Mouse (Mus musculus) MEL (cell line): ENCODE data around the gene Fads1. TPM values are rescaled to one million over a fixed set of nuclear protein-coding genes. Genes with fewer than 3 reads are reported as not detected.

Experiments
- DNase-seq: peaks from one replicate; pipeline ENCODE4 v3.0.0; 2011; ENCODE audit warnings: low read depth, low spot score
- H3K27ac ChIP-seq: 2 replicates; pipeline ENCODE4 v1.5.1; 2012; ENCODE audit warnings: low read depth, mild to moderate bottlenecking, control low read depth, low read length, moderate library complexity; ENCODE audit not compliant: control insufficient read depth
- H3K27me3 ChIP-seq, 2 experiments: fragments of 150-350 bp in 1 of 2; sonication (generic) in 1 of 2; 2 replicates each; pipeline ENCODE4 v1.6.1; 2012; ENCODE audit warnings: low read length in 2 of 2, mild to moderate bottlenecking in 2 of 2, improper control_type of control experiment in 1 of 2, moderate library complexity in 1 of 2; ENCODE audit not compliant: insufficient read depth in 2 of 2, control insufficient read depth in 1 of 2
- H3K36me3 ChIP-seq, 2 experiments: 2 replicates each; pipeline ENCODE4 v1.6.1; 2012 to 2014; ENCODE audit warnings: low read length in 2 of 2, improper control_type of control experiment in 1 of 2, inconsistent platforms in 1 of 2, mild to moderate bottlenecking in 1 of 2; ENCODE audit not compliant: insufficient read depth in 2 of 2, control insufficient read depth in 1 of 2
- H3K4me1 ChIP-seq, 2 experiments: fragments of 150-350 bp in 1 of 2; sonication (generic) in 1 of 2; 2 replicates each; pipeline ENCODE4 v1.6.1; 2012; ENCODE audit warnings: low read length in 2 of 2, improper control_type of control experiment in 1 of 2, mild to moderate bottlenecking in 1 of 2; ENCODE audit not compliant: insufficient read depth in 2 of 2, control insufficient read depth in 1 of 2
- H3K4me3 ChIP-seq, 2 experiments: fragments of 150-350 bp in 1 of 2; sonication (generic) in 1 of 2; 2 replicates each; pipeline ENCODE4 v1.5.1; 2012; ENCODE audit warnings: low read depth in 2 of 2, low read length in 2 of 2, mild to moderate bottlenecking in 2 of 2, moderate library complexity in 2 of 2, control low read depth in 1 of 2, improper control_type of control experiment in 1 of 2; ENCODE audit not compliant: control insufficient read depth in 1 of 2, insufficient read depth in 1 of 2
- H3K79me2 ChIP-seq: 2 replicates; pipeline ENCODE4 v1.6.1; 2012; ENCODE audit warnings: mild to moderate bottlenecking, low read length, moderate library complexity; ENCODE audit not compliant: control insufficient read depth, poor library complexity, insufficient read depth
- H3K9ac ChIP-seq: 2 replicates; pipeline ENCODE4 v1.6.1; 2012; ENCODE audit warnings: low read depth, mild to moderate bottlenecking, control low read depth, low read length, moderate library complexity; ENCODE audit not compliant: control insufficient read depth, poor library complexity, severe bottlenecking
- H3K9me3 ChIP-seq: fragments of 150-350 bp; sonication (generic); replicated peaks from 2 replicates; pipeline ENCODE4 v1.6.1; 2012; ENCODE audit warnings: mild to moderate bottlenecking, low read length, improper control_type of control experiment, moderate library complexity; ENCODE audit not compliant: insufficient read depth
- BHLHE40 ChIP-seq: IDR thresholded peaks from 2 replicates; pipeline ENCODE4 v1.6.1; 2012; ENCODE audit warnings: low read depth, mild to moderate bottlenecking, inconsistent platforms, low read length, improper control_type of control experiment, borderline replicate concordance
- CTCF ChIP-seq, 3 experiments: IDR thresholded peaks in 2 of 3; conservative IDR thresholded peaks in 1 of 3; 2 replicates each; pipeline ENCODE4 v1.5.1; 2011 to 2012; ENCODE audit warnings: low read length in 3 of 3, low read depth in 2 of 3, mild to moderate bottlenecking in 2 of 3, improper control_type of control experiment in 1 of 3, inconsistent platforms in 1 of 3, mixed read lengths in 1 of 3, moderate library complexity in 1 of 3; ENCODE audit not compliant: control insufficient read depth in 1 of 3, insufficient read depth in 1 of 3, poor library complexity in 1 of 3, severe bottlenecking in 1 of 3
- E2F4 ChIP-seq: IDR thresholded peaks from 2 replicates; pipeline ENCODE4 v1.6.1; 2011; ENCODE audit warnings: low read depth, low read length, improper control_type of control experiment, borderline replicate concordance
- ELF1 ChIP-seq: IDR thresholded peaks from 2 replicates; pipeline ENCODE4 v1.6.1; 2014; ENCODE audit warnings: low read depth, mild to moderate bottlenecking, inconsistent platforms, low read length, improper control_type of control experiment, moderate library complexity
- EP300 ChIP-seq, 2 experiments: IDR thresholded peaks; 2 replicates each; pipeline ENCODE4 v1.6.1; 2011; ENCODE audit warnings: improper control_type of control experiment in 2 of 2, low read length in 2 of 2, low read depth in 1 of 2, mild to moderate bottlenecking in 1 of 2
- ETS1 ChIP-seq: IDR thresholded peaks from 2 replicates; pipeline ENCODE4 v1.6.1; 2012; ENCODE audit warnings: low read depth, mild to moderate bottlenecking, inconsistent platforms, low read length, improper control_type of control experiment, moderate library complexity
- GABPA ChIP-seq: IDR thresholded peaks from 2 replicates; pipeline ENCODE4 v1.6.1; 2012; ENCODE audit warnings: low read depth, mild to moderate bottlenecking, inconsistent platforms, low read length, improper control_type of control experiment, moderate library complexity
- HCFC1 ChIP-seq: IDR thresholded peaks from 2 replicates; pipeline ENCODE4 v1.6.1; 2012; ENCODE audit warnings: low read depth, mild to moderate bottlenecking, inconsistent platforms, low read length, improper control_type of control experiment, moderate library complexity
- JUND ChIP-seq: IDR thresholded peaks from 2 replicates; pipeline ENCODE4 v1.6.1; 2011; ENCODE audit warnings: low read depth, mild to moderate bottlenecking, improper control_type of control experiment, low read length
- KAT2A ChIP-seq: conservative IDR thresholded peaks from 2 replicates; pipeline ENCODE4 v1.6.1; 2012; ENCODE audit warnings: low read depth, low read length, improper control_type of control experiment, inconsistent platforms
- MAX ChIP-seq: IDR thresholded peaks from 2 replicates; pipeline ENCODE4 v1.6.1; 2011; ENCODE audit warnings: low read length, improper control_type of control experiment
- MAZ ChIP-seq: IDR thresholded peaks from 2 replicates; pipeline ENCODE4 v1.6.1; 2012; ENCODE audit warnings: low read depth, mild to moderate bottlenecking, inconsistent platforms, low read length, improper control_type of control experiment
- MEF2A ChIP-seq: IDR thresholded peaks from 2 replicates; pipeline ENCODE4 v1.6.1; 2014; ENCODE audit warnings: low read depth, mild to moderate bottlenecking, inconsistent platforms, low read length, improper control_type of control experiment; ENCODE audit not compliant: poor library complexity, insufficient replicate concordance, severe bottlenecking; ENCODE audit errors: extremely low read depth
- MXI1 ChIP-seq: IDR thresholded peaks from 2 replicates; pipeline ENCODE4 v1.6.1; 2011; ENCODE audit warnings: mild to moderate bottlenecking, low read depth, low read length, improper control_type of control experiment
- MYC ChIP-seq: IDR thresholded peaks from 2 replicates; pipeline ENCODE4 v1.6.1; 2011; ENCODE audit warnings: low read depth, mild to moderate bottlenecking, low read length, improper control_type of control experiment, moderate library complexity
- NELFE ChIP-seq: IDR thresholded peaks from 2 replicates; pipeline ENCODE4 v1.6.1; 2011; ENCODE audit warnings: low read depth, low read length, improper control_type of control experiment
- NRF1 ChIP-seq: IDR thresholded peaks from 2 replicates; pipeline ENCODE4 v1.6.1; 2014; ENCODE audit warnings: low read depth, mild to moderate bottlenecking, inconsistent platforms, low read length, improper control_type of control experiment, moderate library complexity; ENCODE audit not compliant: poor library complexity, insufficient read depth, severe bottlenecking
- POLR2A ChIP-seq, 2 experiments: IDR thresholded peaks; 2 replicates each; pipeline ENCODE4 v1.6.1; 2011 to 2012; ENCODE audit warnings: low read length in 2 of 2, mild to moderate bottlenecking in 2 of 2, control low read depth in 1 of 2, improper control_type of control experiment in 1 of 2, low read depth in 1 of 2, moderate library complexity in 1 of 2; ENCODE audit not compliant: control insufficient read depth in 1 of 2, insufficient read depth in 1 of 2, poor library complexity in 1 of 2
- RAD21 ChIP-seq: IDR thresholded peaks from 2 replicates; pipeline ENCODE4 v1.6.1; 2011; ENCODE audit warnings: mild to moderate bottlenecking, low read depth, low read length, improper control_type of control experiment
- RCOR1 ChIP-seq: IDR thresholded peaks from 2 replicates; pipeline ENCODE4 v1.6.1; 2012; ENCODE audit warnings: low read depth, mild to moderate bottlenecking, inconsistent platforms, low read length, improper control_type of control experiment
- SIN3A ChIP-seq: IDR thresholded peaks from 2 replicates; pipeline ENCODE4 v1.6.1; 2012; ENCODE audit warnings: low read length, improper control_type of control experiment, inconsistent platforms
- SMC3 ChIP-seq: IDR thresholded peaks from 2 replicates; pipeline ENCODE4 v1.6.1; 2011; ENCODE audit warnings: low read depth, low read length, improper control_type of control experiment
- TAL1 ChIP-seq: IDR thresholded peaks from 2 replicates; pipeline ENCODE4 v1.6.1; 2012; ENCODE audit warnings: mild to moderate bottlenecking, inconsistent platforms, low read length, moderate library complexity, mixed read lengths
- TBP ChIP-seq: IDR thresholded peaks from 2 replicates; pipeline ENCODE4 v1.8.0; 2011; ENCODE audit warnings: low read depth, low read length, improper control_type of control experiment
- TCF12 ChIP-seq: IDR thresholded peaks from 2 replicates; pipeline ENCODE4 v1.6.1; 2014; ENCODE audit warnings: low read depth, mild to moderate bottlenecking, inconsistent platforms, low read length, improper control_type of control experiment, moderate library complexity
- USF2 ChIP-seq, 2 experiments: IDR thresholded peaks; 2 replicates each; pipeline ENCODE4 v1.6.1; 2011 to 2012; ENCODE audit warnings: improper control_type of control experiment in 2 of 2, low read length in 2 of 2, borderline replicate concordance in 1 of 2, inconsistent platforms in 1 of 2, low read depth in 1 of 2, mild to moderate bottlenecking in 1 of 2; ENCODE audit not compliant: insufficient read depth in 1 of 2
- ZKSCAN1 ChIP-seq: IDR thresholded peaks from 2 replicates; pipeline ENCODE4 v1.6.1; 2012; ENCODE audit warnings: low read depth, mild to moderate bottlenecking, inconsistent platforms, low read length, improper control_type of control experiment, moderate library complexity
- ZMIZ1 ChIP-seq: IDR thresholded peaks from 2 replicates; pipeline ENCODE4 v1.6.1; 2012; ENCODE audit warnings: low read depth, mild to moderate bottlenecking, inconsistent platforms, low read length, improper control_type of control experiment, moderate library complexity
- polyA plus RNA-seq, 2 experiments: library from polyadenylated mRNA; stranded (reverse) in 1 of 2; unstranded in 1 of 2; fragments of >175 nt in 1 of 2; fragments of >200 nt in 1 of 2; gene quantifications; 2 replicates each; pipeline versions ENCODE4 v1.2.1 to v1.2.4; 2012; ENCODE audit warnings: low replicate concordance in 2 of 2, low read depth in 1 of 2; ENCODE audit not compliant: insufficient read length in 2 of 2, insufficient read depth in 1 of 2, missing spikeins in 1 of 2
- total RNA-seq: library from RNA; depleted of rRNA; stranded (reverse); fragments of 300-350 nt; gene quantifications from 2 replicates; pipeline ENCODE4 v1.2.3, GENCODE M21; 2012

Fads1 gene
- total and polyA plus RNA-seq, 3 experiments: 36.7 to 69.7 TPM; not detected in 1

- H3K4me1 ChIP-seq: peaks cover 0 to 7% of the 10 kb centered on the region in 2 experiments; a peak in 1 of 4 replicates
- H3K27me3 ChIP-seq: no peaks in the 10 kb centered on the region
- H3K27ac ChIP-seq: no peak overlapping the region
Observed at GRCm38 (mm10) chr19:10238477-10238876, 55.8 kb downstream of the Fads1 start.

GRCm38 (mm10) chr19:10239419-10239818 lies 56.7 kb downstream of the Fads1 start:
- Histone ChIP-seq H3K4me1 (peaks cover 0 to 7% of the 10 kb centered on the region in 2 experiments; a peak in 1 of 4 replicates), H3K79me2 (no peaks in the 10 kb centered on the region; the same call in 1 of the 2 replicates), H3K36me3 (no peaks in the 10 kb centered on the region), H3K9me3 (no peaks in the 10 kb centered on the region), H3K4me3 (no peak overlapping the region), H3K27ac (no peak overlapping the region), H3K9ac (no peak overlapping the region), H3K27me3 (no peaks in the 10 kb centered on the region)
- no peak for TF ChIP-seq E2F4
- no peak for TF ChIP-seq HCFC1
- TF ChIP-seq MYC: no peak
- TF ChIP-seq ELF1: no peak
- TF ChIP-seq MAZ: no peak
- TF ChIP-seq TBP: no peak
- no peak for TF ChIP-seq SMC3
- no peak for TF ChIP-seq EP300 (IDR thresholded peaks at IDR 0.05; ENCODE audit: low read depth in 1 of 2, low read length in 2 of 2)
- TF ChIP-seq ZMIZ1: no peak
- no peak for TF ChIP-seq JUND
- no peak for TF ChIP-seq MAX
- TF ChIP-seq ZKSCAN1: no peak
- no peak for TF ChIP-seq GABPA
- TF ChIP-seq ETS1: no peak
- TF ChIP-seq NELFE: no peak
- no peak for TF ChIP-seq NRF1
- no peak for TF ChIP-seq USF2 (IDR thresholded peaks at IDR 0.05; ENCODE audit: borderline replicate concordance in 1 of 2, insufficient read depth in 1 of 2, low read depth in 1 of 2, low read length in 2 of 2)
- TF ChIP-seq BHLHE40: no peak
- TF ChIP-seq TCF12: no peak
- TF ChIP-seq KAT2A: no peak
- no peak for DNase-seq

More at GRCm38 (mm10) chr19:10238477-10238876, 55.8 kb downstream of the Fads1 start:
- DNase-seq: no peak
- Histone ChIP-seq H3K4me3 (no peak overlapping the region), H3K36me3 (no peaks in the 10 kb centered on the region), H3K79me2 (no peaks in the 10 kb centered on the region; the same call in 1 of the 2 replicates), H3K9ac (no peak overlapping the region), H3K9me3 (no peaks in the 10 kb centered on the region)
- TF ChIP-seq RCOR1 (no peak), GABPA (no peak), MYC (no peak), ZMIZ1 (no peak), MXI1 (no peak), MEF2A (no peak), KAT2A (no peak), ELF1 (no peak), MAX (no peak), SIN3A (no peak), TAL1 (no peak), RAD21 (no peak), NRF1 (no peak), CTCF (IDR thresholded peaks at IDR 0.05 in 2 of 3, conservative IDR thresholded peaks at IDR 0.05 in 1 of 3; ENCODE audit: control insufficient read depth in 1 of 3, insufficient read depth in 1 of 3, low read depth in 2 of 3, low read length in 3 of 3, poor library complexity in 1 of 3, severe bottlenecking in 1 of 3) (no peak), POLR2A (IDR thresholded peaks at IDR 0.05; ENCODE audit: control insufficient read depth in 1 of 2, insufficient read depth in 1 of 2, low read depth in 1 of 2, low read length in 2 of 2, poor library complexity in 1 of 2) (no peak), BHLHE40 (no peak)
